Mouse (Mus musculus): ENCODE results near the gene Clip1. TPM values are rescaled to one million over a fixed set of nuclear protein-coding genes. Genes with fewer than 3 reads are reported as not detected.
A peak's percentile ranks its signal among the peaks of the same experiment; 100 is the strongest.

Clip1 gene
- polyA plus RNA-seq, 1 experiment from 2014 or later: 41.8 TPM

GRCm38 (mm10) chr5:123593622-123594280 lies 90.7 kb downstream of the Clip1 start:
- 84% methylated on average over 10 of the region's 10 CpGs for WGBS
- H3K27ac ChIP-seq: no peak overlapping the region
- H3K4me1 ChIP-seq: no peaks in the 10 kb centered on the region
- no peak overlapping the region for H3K9ac ChIP-seq
- no peaks in the 10 kb centered on the region for H3K27me3 ChIP-seq
- H3K9me3 ChIP-seq: no peaks in the 10 kb centered on the region
- ATAC-seq (ENCODE audit: insufficient number of reproducible peaks, insufficient read depth, low FRiP score, low TSS enrichment, low read depth): no peak
- H3K4me2 ChIP-seq: no peak overlapping the region
- H3K4me3 ChIP-seq: no peak overlapping the region
- peaks cover 63% of the 10 kb centered on the region for H3K36me3 ChIP-seq

GRCm38 (mm10) chr5:123580043-123580442 lies 104.4 kb downstream of the Clip1 start:
- WGBS: 89% methylated on average over 6 of the region's 6 CpGs

GRCm38 (mm10) chr5:123576696-123577095 lies 107.7 kb downstream of the Clip1 start:
- H3K4me2 ChIP-seq: no peak overlapping the region
- ATAC-seq (ENCODE audit: insufficient number of reproducible peaks, insufficient read depth, low FRiP score, low TSS enrichment, low read depth): no peak
- H3K27me3 ChIP-seq: no peaks in the 10 kb centered on the region
- H3K4me1 ChIP-seq: peaks cover 7% of the 10 kb centered on the region; the same call in 1 of the 2 replicates
- no peak overlapping the region for H3K27ac ChIP-seq
- H3K9me3 ChIP-seq: no peaks in the 10 kb centered on the region
- 72% methylated on average over 3 of the region's 3 CpGs for WGBS
- H3K9ac ChIP-seq: no peak overlapping the region
- H3K4me3 ChIP-seq: no peak overlapping the region
- peaks cover 38% of the 10 kb centered on the region for H3K36me3 ChIP-seq

More at GRCm38 (mm10) chr5:123580043-123580442, 104.4 kb downstream of the Clip1 start:
- no peaks in the 10 kb centered on the region for H3K27me3 ChIP-seq
- no peak for ATAC-seq (ENCODE audit: insufficient number of reproducible peaks, insufficient read depth, low FRiP score, low TSS enrichment, low read depth)
- no peak overlapping the region for H3K4me3 ChIP-seq
- no peak overlapping the region for H3K27ac ChIP-seq
- no peak overlapping the region for H3K4me2 ChIP-seq
- no peaks in the 10 kb centered on the region for H3K9me3 ChIP-seq
- no peak overlapping the region for H3K9ac ChIP-seq
- no peaks in the 10 kb centered on the region for H3K4me1 ChIP-seq
- peaks cover 56% of the 10 kb centered on the region for H3K36me3 ChIP-seq

GRCm38 (mm10) chr5:123573362-123573761 lies 111.1 kb downstream of the Clip1 start:
- no peak for ATAC-seq (ENCODE audit: insufficient number of reproducible peaks, insufficient read depth, low FRiP score, low TSS enrichment, low read depth)
- 59% methylated on average over 8 of the region's 8 CpGs for WGBS
- H3K27ac ChIP-seq: no peak overlapping the region

GRCm38 (mm10) chr5:123572357-123573186 lies 111.8 kb downstream of the Clip1 start, which contains the start of gene Vps33a:
Vps33a (minus strand) TSS chr5:123573038.
- under 1% methylated on average over 54 of the region's 54 CpGs for WGBS
- Histone ChIP-seq H3K27ac (no peak within 1 kb of the TSS; the same call in 1 of the 2 replicates), H3K4me2 (peak within 1 kb of the TSS; percentile 92), H3K4me1 (peaks cover 12% of the 10 kb centered on the region; the same call in 1 of the 2 replicates), H3K36me3 (peaks cover 26% of the 10 kb centered on the region), H3K4me3 (peak within 1 kb of the TSS; percentile 93), H3K27me3 (no peaks in the 10 kb centered on the region), H3K9me3 (no peaks in the 10 kb centered on the region), H3K9ac (peak within 1 kb of the TSS; percentile 87)
- peak; percentile 85 for ATAC-seq (ENCODE audit: insufficient number of reproducible peaks, insufficient read depth, low FRiP score, low TSS enrichment, low read depth)

More at GRCm38 (mm10) chr5:123573362-123573761, 111.1 kb downstream of the Clip1 start:
- Histone ChIP-seq H3K9ac (no peak overlapping the region), H3K4me2 (peak overlapping the region; percentile 92), H3K4me3 (peak overlapping the region; percentile 93), H3K36me3 (peaks cover 22% of the 10 kb centered on the region), H3K4me1 (peaks cover 12% of the 10 kb centered on the region; the same call in 1 of the 2 replicates), H3K9me3 (no peaks in the 10 kb centered on the region), H3K27me3 (no peaks in the 10 kb centered on the region)

GRCm38 (mm10) chr5:123561128-123561527 lies 123.3 kb downstream of the Clip1 start:
- Histone ChIP-seq H3K9ac (no peak overlapping the region), H3K9me3 (no peaks in the 10 kb centered on the region), H3K27ac (no peak overlapping the region), H3K4me3 (no peak overlapping the region), H3K4me1 (no peaks in the 10 kb centered on the region), H3K4me2 (no peak overlapping the region), H3K36me3 (peaks cover 91% of the 10 kb centered on the region), H3K27me3 (no peaks in the 10 kb centered on the region)
- ATAC-seq (ENCODE audit: insufficient number of reproducible peaks, insufficient read depth, low FRiP score, low TSS enrichment, low read depth): no peak
- 92% methylated on average over 11 of the region's 11 CpGs for WGBS

GRCm38 (mm10) chr5:123559588-123559987 lies 124.8 kb downstream of the Clip1 start:
- 92% methylated on average over 8 of the region's 8 CpGs for WGBS
- Histone ChIP-seq H3K9me3 (no peaks in the 10 kb centered on the region), H3K4me2 (no peak overlapping the region), H3K36me3 (peaks cover 86% of the 10 kb centered on the region), H3K4me3 (no peak overlapping the region), H3K4me1 (no peaks in the 10 kb centered on the region), H3K27me3 (no peaks in the 10 kb centered on the region), H3K27ac (no peak overlapping the region), H3K9ac (no peak overlapping the region)
- ATAC-seq (ENCODE audit: insufficient number of reproducible peaks, insufficient read depth, low FRiP score, low TSS enrichment, low read depth): no peak

- H3K4me3 ChIP-seq: no peak overlapping the region
- H3K36me3 ChIP-seq: peaks cover 59% of the 10 kb centered on the region
- no peaks in the 10 kb centered on the region for H3K27me3 ChIP-seq
- H3K4me1 ChIP-seq: no peaks in the 10 kb centered on the region
- ATAC-seq (ENCODE audit: insufficient number of reproducible peaks, insufficient read depth, low FRiP score, low TSS enrichment, low read depth): no peak
- no peak overlapping the region for H3K9ac ChIP-seq
- H3K9me3 ChIP-seq: no peaks in the 10 kb centered on the region
- no peak overlapping the region for H3K27ac ChIP-seq
- no peak overlapping the region for H3K4me2 ChIP-seq
- 75% methylated on average over 2 of the region's 2 CpGs for whole genome bisulfite sequencing
Observed at GRCm38 (mm10) chr5:123556451-123556850, 128.0 kb downstream of the Clip1 start.

- H3K9me3 ChIP-seq: no peaks in the 10 kb centered on the region
- H3K27me3 ChIP-seq: no peaks in the 10 kb centered on the region
- no peak overlapping the region for H3K27ac ChIP-seq
- H3K4me1 ChIP-seq: no peaks in the 10 kb centered on the region
- no peak overlapping the region for H3K4me3 ChIP-seq
- peaks cover 52% of the 10 kb centered on the region for H3K36me3 ChIP-seq
- no peak for ATAC-seq (ENCODE audit: insufficient number of reproducible peaks, insufficient read depth, low FRiP score, low TSS enrichment, low read depth)
- H3K9ac ChIP-seq: no peak overlapping the region
- WGBS: 87% methylated on average over 7 of the region's 7 CpGs
- no peak overlapping the region for H3K4me2 ChIP-seq
Observed at GRCm38 (mm10) chr5:123555693-123556092, 128.7 kb downstream of the Clip1 start.

GRCm38 (mm10) chr5:123533801-123534200 lies 150.6 kb downstream of the Clip1 start:
- H3K27ac ChIP-seq: no peak overlapping the region
- no peak for ATAC-seq (ENCODE audit: insufficient number of reproducible peaks, insufficient read depth, low FRiP score, low TSS enrichment, low read depth)
- H3K27me3 ChIP-seq: no peaks in the 10 kb centered on the region
- H3K4me2 ChIP-seq: no peak overlapping the region
- H3K4me1 ChIP-seq: no peaks in the 10 kb centered on the region
- WGBS: 91% methylated on average over 10 of the region's 10 CpGs
- no peaks in the 10 kb centered on the region for H3K9me3 ChIP-seq
- H3K4me3 ChIP-seq: no peak overlapping the region
- H3K9ac ChIP-seq: no peak overlapping the region
- H3K36me3 ChIP-seq: peaks cover 79% of the 10 kb centered on the region

- WGBS: 92% methylated on average over 8 of the region's 8 CpGs
- Histone ChIP-seq H3K9ac (no peak overlapping the region), H3K27ac (no peak overlapping the region), H3K9me3 (no peaks in the 10 kb centered on the region), H3K4me3 (no peak overlapping the region), H3K4me2 (no peak overlapping the region), H3K36me3 (peaks cover 72% of the 10 kb centered on the region), H3K4me1 (no peaks in the 10 kb centered on the region), H3K27me3 (no peaks in the 10 kb centered on the region)
- no peak for ATAC-seq (ENCODE audit: insufficient number of reproducible peaks, insufficient read depth, low FRiP score, low TSS enrichment, low read depth)
Observed at GRCm38 (mm10) chr5:123530056-123530455, 154.4 kb downstream of the Clip1 start.

Measured in embryonic facial prominence, embryonic 13.5 days (tissue).